Mouse (Mus musculus): ENCODE measurements around the gene Tcf20. TPM values are rescaled to one million over a fixed set of nuclear protein-coding genes. Genes with fewer than 3 reads are reported as not detected.
A peak's percentile ranks its signal among the peaks of the same experiment; 100 is the strongest.

Gene Tcf20
- total and polyA plus RNA-seq, 3 experiments = 34.7 to 92.0 (median 91.8) TPM

GRCm38 (mm10) chr15:82922755-82923154 lies 64.9 kb downstream of the Tcf20 start (continued):
- TF ChIP-seq MEF2A (IDR thresholded peaks at IDR 0.05; ENCODE audit: extremely low read depth, insufficient replicate concordance, low read depth, low read length, poor library complexity, severe bottlenecking) = no peak
- TF ChIP-seq SIN3A (IDR thresholded peaks at IDR 0.05; ENCODE audit: low read length) = no peak
- TF ChIP-seq ZKSCAN1 (IDR thresholded peaks at IDR 0.05; ENCODE audit: low read depth, low read length) = no peak
- TF ChIP-seq MXI1 (IDR thresholded peaks at IDR 0.05; ENCODE audit: low read depth, low read length) = no peak

- TF ChIP-seq EP300 (IDR thresholded peaks at IDR 0.05; ENCODE audit: low read depth in 1 of 2, low read length in 2 of 2) (peak in 1 of 2 experiments; percentile 7; a peak in 1 of 4 replicates), MAZ (IDR thresholded peaks at IDR 0.05; ENCODE audit: low read depth, low read length) (no peak), ETS1 (IDR thresholded peaks at IDR 0.05; ENCODE audit: low read depth, low read length) (peak; percentile 32; the same call in 1 of the 2 replicates)
- DNase-seq (ENCODE audit: low read depth, low spot score) = no peak
- Histone ChIP-seq H3K9ac (ENCODE audit: control insufficient read depth, low read depth, low read length, poor library complexity, severe bottlenecking) (no peak overlapping the region), H3K36me3 (ENCODE audit: control insufficient read depth in 1 of 2, insufficient read depth in 2 of 2, low read length in 2 of 2) (peaks cover 0 to 10% of the 10 kb centered on the region in 2 experiments; a peak in 2 of 4 replicates), H3K4me3 (ENCODE audit: control insufficient read depth in 1 of 2, insufficient read depth in 1 of 2, low read depth in 2 of 2, low read length in 2 of 2) (peak overlapping the region in 1 of 2 experiments; percentile 39; a peak in 2 of 4 replicates), H3K9me3 (replicated peaks; ENCODE audit: insufficient read depth, low read length) (no peaks in the 10 kb centered on the region), H3K79me2 (ENCODE audit: control insufficient read depth, insufficient read depth, low read length, poor library complexity) (no peaks in the 10 kb centered on the region), H3K27me3 (ENCODE audit: control insufficient read depth in 1 of 2, insufficient read depth in 2 of 2, low read length in 2 of 2) (peaks cover 0 to 2% of the 10 kb centered on the region in 2 experiments; a peak in 2 of 4 replicates), H3K27ac (ENCODE audit: control insufficient read depth, low read depth, low read length) (no peak overlapping the region), H3K4me1 (ENCODE audit: control insufficient read depth in 1 of 2, insufficient read depth in 2 of 2, low read length in 2 of 2) (peaks cover 2 to 23% of the 10 kb centered on the region in 2 experiments; a peak in 3 of 4 replicates)
These were observed 65.6 kb downstream of the Tcf20 start for GRCm38 (mm10) chr15:82922052-82922451.

- peak overlapping the region in 1 of 2 experiments; percentile 39; a peak in 2 of 4 replicates for H3K4me3 ChIP-seq (ENCODE audit: control insufficient read depth in 1 of 2, insufficient read depth in 1 of 2, low read depth in 2 of 2, low read length in 2 of 2)
- H3K4me1 ChIP-seq (ENCODE audit: control insufficient read depth in 1 of 2, insufficient read depth in 2 of 2, low read length in 2 of 2) = peaks cover 2 to 23% of the 10 kb centered on the region in 2 experiments; a peak in 3 of 4 replicates
- H3K36me3 ChIP-seq (ENCODE audit: control insufficient read depth in 1 of 2, insufficient read depth in 2 of 2, low read length in 2 of 2) = peaks cover 0 to 10% of the 10 kb centered on the region in 2 experiments; a peak in 2 of 4 replicates
- TF ChIP-seq ETS1 (IDR thresholded peaks at IDR 0.05; ENCODE audit: low read depth, low read length) = peak; percentile 73
- peak; percentile 64 for TF ChIP-seq GATA1 (IDR thresholded peaks at IDR 0.05; ENCODE audit: low read depth, low read length)
- no peak for TF ChIP-seq POLR2A (IDR thresholded peaks at IDR 0.05; ENCODE audit: control insufficient read depth in 1 of 2, insufficient read depth in 1 of 2, low read depth in 1 of 2, low read length in 2 of 2, poor library complexity in 1 of 2)
- TF ChIP-seq CTCF (IDR thresholded peaks at IDR 0.05 in 2 of 3, conservative IDR thresholded peaks at IDR 0.05 in 1 of 3; ENCODE audit: control insufficient read depth in 1 of 3, insufficient read depth in 1 of 3, low read depth in 2 of 3, low read length in 3 of 3, poor library complexity in 1 of 3, severe bottlenecking in 1 of 3) = no peak
- no peak for TF ChIP-seq BHLHE40 (IDR thresholded peaks at IDR 0.05; ENCODE audit: borderline replicate concordance, low read depth, low read length)
- TF ChIP-seq TAL1 (IDR thresholded peaks at IDR 0.05; ENCODE audit: low read length) = peak; percentile 15; the same call in 1 of the 2 replicates
- TF ChIP-seq NELFE (IDR thresholded peaks at IDR 0.05; ENCODE audit: low read depth, low read length) = no peak
- TF ChIP-seq TCF12 (IDR thresholded peaks at IDR 0.05; ENCODE audit: low read depth, low read length) = peak; percentile 54
- TF ChIP-seq EP300 (IDR thresholded peaks at IDR 0.05; ENCODE audit: low read depth in 1 of 2, low read length in 2 of 2) = peak in 1 of 2 experiments; percentile 50; a peak in 1 of 4 replicates
- no peak for TF ChIP-seq MAFK (IDR thresholded peaks at IDR 0.05; ENCODE audit: borderline replicate concordance, low read depth, low read length)
- no peak for TF ChIP-seq MEF2A (IDR thresholded peaks at IDR 0.05; ENCODE audit: extremely low read depth, insufficient replicate concordance, low read depth, low read length, poor library complexity, severe bottlenecking)
- no peak overlapping the region for H3K27ac ChIP-seq (ENCODE audit: control insufficient read depth, low read depth, low read length)
- H3K79me2 ChIP-seq (ENCODE audit: control insufficient read depth, insufficient read depth, low read length, poor library complexity) = no peaks in the 10 kb centered on the region
- H3K9ac ChIP-seq (ENCODE audit: control insufficient read depth, low read depth, low read length, poor library complexity, severe bottlenecking) = no peak overlapping the region
- peaks cover 0 to 2% of the 10 kb centered on the region in 2 experiments; a peak in 1 of 4 replicates for H3K27me3 ChIP-seq (ENCODE audit: control insufficient read depth in 1 of 2, insufficient read depth in 2 of 2, low read length in 2 of 2)
- H3K9me3 ChIP-seq (replicated peaks; ENCODE audit: insufficient read depth, low read length) = no peaks in the 10 kb centered on the region
- peak; percentile 47 for DNase-seq (ENCODE audit: low read depth, low spot score)
These were observed 66.1 kb downstream of the Tcf20 start for GRCm38 (mm10) chr15:82921559-82921958.

All from MEL (cell line).